Mouse (Mus musculus) bone marrow macrophage, adult 2 months (primary cell): ENCODE results near the gene Usp44.
"Not testable (repeated sequence)": the region's sequence is repeated elsewhere in the genome, so short reads cannot be mapped to it uniquely, and the experiment has no call there.

Experiments
- CTCF ChIP-seq: IDR thresholded peaks from 2 replicates; pipeline ENCODE4 v1.5.1; 2012; ENCODE audit warnings: low read depth, mild to moderate bottlenecking, low read length, moderate library complexity
- POLR2A ChIP-seq: IDR thresholded peaks from 2 replicates; pipeline ENCODE4 v1.6.1; 2012; ENCODE audit warnings: mild to moderate bottlenecking, low read depth, low read length, borderline replicate concordance

DNA sequence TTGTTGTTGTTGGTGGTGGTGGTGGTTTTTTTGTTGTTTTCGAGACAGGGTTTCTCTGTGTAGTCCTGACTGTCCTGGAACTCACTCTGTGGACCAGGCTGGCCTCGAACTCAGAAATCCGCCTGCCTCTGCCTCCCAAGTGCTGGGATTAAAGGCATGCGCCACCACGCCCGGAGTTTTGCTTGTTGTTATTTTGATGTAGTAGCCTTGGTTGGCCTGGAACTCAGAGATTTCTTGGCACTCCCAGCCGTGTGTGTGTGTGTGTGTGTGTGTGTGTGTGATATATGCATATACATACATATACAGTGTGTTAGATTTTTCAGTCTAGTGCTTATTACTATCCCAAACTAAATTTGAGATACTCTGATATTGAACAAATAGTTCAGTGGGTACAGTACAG is 3.8 kb downstream of the Usp44 start:
- TF ChIP-seq POLR2A, CTCF: not testable (repeated sequence)
